Mouse (Mus musculus) frontal cortex, postnatal 14 days (tissue): ENCODE results near the gene Naa60.

Experiments used
- DNase-seq, 2 experiments: peaks; one replicate each; pipeline ENCODE4 v3.0.0; 2022; ENCODE audit warnings: low spot score in 2 of 2

Gene Naa60

DNA sequence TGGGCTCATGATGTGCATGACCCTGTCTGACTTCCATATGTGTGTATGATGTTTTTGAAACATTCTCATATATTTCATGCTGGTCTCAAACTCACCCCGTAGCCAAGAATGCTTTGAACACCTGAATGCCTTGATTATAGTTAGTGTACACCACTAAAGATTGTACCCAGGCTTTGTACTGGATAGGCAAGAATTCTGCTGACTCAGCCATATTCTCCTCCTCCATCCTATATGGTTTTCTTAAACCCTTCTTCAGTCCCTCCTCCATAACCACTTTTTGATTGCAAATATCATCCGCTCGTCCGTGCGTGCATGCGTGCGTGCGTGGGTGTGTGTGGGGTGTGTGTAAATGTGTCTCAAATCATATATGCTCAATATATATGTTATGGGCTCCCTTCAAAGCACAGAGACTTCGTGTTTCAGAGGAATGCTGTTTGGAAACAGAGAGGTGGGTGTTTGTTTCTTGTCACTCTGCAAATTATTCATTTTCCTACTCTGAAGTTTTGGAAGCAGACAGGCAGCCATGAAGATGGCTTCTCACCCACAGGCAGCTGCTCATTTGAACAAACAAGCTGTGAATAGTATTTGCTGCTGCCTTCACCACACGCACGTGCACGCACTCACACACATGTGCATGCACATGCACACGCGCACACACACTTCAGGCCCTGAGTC is 19.6 kb downstream of the Naa60 start:
- DNase-seq: no peak

DNA sequence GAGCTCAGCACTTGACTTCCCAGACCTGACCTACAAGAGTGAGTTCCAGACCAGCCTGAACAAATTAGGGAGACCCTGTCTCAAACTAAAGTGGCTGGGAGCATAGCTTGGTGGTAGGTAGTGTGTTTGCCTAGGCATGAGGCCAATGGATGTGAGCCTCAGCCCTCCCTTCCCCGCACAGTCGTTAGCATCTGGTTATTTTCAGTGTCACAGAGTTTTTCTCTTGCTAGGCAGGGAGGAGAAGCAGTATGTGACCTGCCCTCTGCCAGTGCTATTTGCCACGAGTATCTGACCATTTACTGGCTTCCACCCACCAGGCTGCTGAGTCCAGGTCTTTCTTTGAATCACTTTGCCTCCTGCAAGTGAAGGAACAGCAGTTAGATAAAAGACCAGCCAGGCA is 21.6 kb downstream of the Naa60 start:
- DNase-seq: no peak

DNA sequence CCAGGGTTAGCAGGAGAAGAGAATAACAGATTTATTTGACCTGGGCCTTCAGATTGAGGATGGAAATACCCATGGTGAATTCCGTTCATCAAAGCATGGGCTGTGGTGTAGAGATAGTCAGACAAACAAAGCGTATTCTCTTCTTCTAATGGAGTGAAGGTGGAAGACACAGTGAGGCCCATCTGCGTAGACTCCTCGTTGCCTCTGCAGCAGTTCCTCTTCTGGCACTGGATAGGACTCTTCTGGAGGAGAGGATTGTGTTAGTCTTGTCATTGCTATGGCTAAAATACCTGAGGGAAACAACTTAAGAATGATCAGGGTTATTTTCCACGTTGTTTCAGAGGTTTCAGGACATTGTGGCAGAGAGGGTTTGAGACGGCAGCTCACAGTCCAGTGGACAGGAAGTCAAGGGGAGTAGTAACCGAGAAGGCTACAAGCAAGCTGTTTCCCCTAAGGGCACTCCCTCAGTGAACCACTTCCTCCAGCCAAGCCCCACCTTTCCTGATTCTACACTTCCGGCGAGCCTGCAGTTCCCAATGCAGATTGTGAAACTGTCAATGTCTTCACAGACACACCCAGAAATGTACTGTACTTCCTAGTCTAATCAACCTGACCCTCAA is 23.1 kb downstream of the Naa60 start:
- DNase-seq: no peak

DNA sequence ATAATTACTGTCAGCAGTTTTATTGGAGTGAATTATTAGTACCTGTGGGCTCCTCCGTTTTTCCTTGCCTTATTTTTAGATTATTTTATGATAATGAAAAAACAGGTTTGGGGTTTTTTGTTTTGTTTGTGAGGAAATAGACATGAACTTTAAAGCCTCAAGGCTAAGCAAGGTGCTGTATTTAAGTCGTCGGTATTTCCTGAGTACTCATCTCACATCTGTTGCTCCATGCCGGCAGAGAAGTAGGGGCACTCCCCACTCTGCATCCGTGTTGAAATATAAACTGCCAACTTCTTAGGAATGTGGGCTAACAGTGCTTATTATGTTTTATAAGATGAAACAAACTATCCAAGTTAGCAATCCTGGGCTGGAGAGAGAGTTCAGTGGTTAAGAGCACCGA is 23.9 kb downstream of the Naa60 start:
- DNase-seq: no peak

DNA sequence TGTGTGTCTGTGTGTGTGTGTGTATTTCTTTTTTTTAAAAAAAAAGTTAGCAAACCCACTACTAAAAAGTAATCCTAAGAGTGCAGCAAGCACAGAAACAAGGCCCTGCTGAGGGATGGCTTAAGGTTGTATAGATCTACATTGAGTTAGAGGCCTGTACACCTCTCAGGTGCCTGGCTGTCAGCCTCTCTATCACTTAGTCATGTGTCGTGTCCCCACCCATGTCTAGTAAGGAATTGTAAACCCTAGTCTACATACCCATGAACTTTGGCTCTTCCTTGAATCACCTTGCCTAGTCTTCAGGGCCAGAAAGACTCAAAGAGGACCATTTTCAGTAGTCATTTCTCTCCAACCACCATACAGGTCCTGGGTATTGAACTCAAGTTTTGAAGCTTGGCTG is 24.4 kb downstream of the Naa60 start:
- DNase-seq: no peak

DNA sequence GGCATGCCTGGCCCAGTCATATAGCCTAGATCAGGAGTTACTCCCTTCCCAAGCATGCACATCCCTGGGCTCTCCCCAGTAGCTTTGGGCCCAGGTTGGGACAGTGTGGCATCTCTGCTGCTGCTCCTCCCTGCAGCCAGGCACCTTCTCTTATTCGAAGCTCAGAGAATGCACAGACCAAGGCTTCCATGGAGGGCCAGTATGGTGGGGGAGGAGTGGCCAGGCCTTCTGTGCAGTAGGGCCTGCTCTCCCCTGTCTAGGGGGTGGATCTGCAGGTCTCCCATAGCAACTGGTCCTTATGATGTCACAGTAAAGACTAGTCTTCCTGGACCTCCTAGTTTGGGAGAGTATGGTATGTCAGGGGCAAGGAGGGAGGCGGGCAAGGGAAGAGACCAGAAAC is 35.3 kb downstream of the Naa60 start:
- no peak for DNase-seq

DNA sequence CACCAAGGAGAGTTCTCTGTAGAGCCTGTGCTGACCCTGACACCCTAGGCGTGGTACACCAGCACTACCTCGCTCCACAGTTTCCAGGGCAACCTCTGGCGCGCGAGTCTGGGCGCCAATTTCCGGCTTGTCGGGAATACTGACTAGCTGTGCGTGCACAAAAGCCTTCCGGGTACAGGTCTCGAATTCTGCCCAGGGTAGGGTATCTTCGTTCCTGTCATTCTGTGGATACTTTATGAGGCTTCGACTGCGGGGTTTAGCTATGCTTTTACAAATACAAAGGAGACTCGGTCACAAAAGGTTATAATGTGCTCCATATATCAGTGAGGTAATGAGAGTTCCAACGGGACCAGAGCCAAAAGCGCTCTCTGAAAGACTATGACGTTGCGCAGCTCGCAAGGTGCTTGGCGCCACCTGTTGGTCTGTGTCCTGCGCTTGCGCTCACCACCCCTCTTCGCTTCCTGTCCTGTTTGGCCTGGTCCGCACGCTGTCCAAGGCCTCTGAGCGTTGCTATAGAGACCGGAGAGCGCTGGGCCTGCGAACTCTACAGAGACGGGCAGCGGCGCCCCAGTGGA is 36.4 kb downstream of the Naa60 start, which contains the start of the genes 1700037C18Rik and Cluap1:
1700037C18Rik (minus strand) TSS at position 153 of the 575 bp plus-strand sequence.
Cluap1 (plus strand) TSS at position 265 of the 575 bp plus-strand sequence.
- DNase-seq: peak; percentile 91

DNA sequence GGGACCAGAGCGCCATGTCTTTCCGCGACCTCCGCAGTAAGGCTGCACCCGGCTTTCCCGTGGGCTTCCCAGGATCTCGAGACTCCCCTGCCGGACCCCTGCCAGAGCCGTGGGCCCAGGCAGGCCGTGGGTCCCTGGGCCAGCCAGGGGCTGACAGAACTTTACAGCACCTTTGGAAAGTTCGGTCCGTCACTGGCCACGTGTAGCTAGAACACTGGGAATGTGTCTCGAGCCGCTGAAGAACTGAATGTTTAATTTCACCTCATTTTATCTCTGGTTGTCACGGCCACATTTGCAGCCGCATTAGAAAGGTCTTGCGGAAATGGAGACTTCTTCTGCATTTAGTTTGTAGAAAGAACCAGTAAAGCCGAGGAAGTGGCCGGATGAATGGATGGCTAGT is 36.9 kb downstream of the Naa60 start:
- DNase-seq: no peak

DNA sequence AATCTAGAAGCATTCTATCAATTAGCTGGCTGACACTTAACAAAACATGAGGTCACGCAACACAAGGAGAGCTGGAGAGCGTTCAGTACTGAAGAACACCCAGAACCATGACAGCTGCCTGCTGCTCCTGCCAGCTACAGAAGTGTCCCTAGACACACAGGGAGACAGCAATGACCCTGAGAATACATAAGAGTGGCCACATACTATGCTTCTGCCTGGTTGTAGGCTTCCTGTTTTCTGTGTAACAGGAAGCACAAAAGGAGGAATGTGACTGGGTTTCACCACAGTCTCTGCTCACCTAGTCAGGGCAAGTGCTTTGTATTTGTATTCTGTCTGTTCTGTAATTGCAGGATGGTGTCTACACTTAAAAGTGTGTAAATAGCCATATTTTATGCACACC is 48.6 kb downstream of the Naa60 start:
- DNase-seq: no peak

DNA sequence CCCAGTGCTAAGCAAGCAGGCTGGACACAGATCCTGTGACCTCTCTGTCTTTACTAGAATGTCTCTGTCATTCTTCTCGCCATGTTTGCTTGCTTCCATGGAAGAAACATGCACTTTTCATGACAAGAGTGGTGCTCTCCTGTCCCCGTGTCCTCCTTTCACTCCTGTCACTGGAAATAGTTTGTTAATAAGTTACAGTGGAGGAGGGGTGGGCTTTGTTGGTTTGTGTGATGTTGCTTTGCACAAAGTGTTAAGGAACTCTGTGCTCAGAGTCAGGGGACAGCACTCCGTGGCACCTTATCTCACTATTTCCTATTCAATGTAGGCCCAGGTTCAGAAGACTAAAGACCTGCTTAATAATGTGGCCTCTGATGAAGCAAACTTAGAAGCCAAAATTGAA is 51.3 kb downstream of the Naa60 start:
- DNase-seq: no peak

DNA sequence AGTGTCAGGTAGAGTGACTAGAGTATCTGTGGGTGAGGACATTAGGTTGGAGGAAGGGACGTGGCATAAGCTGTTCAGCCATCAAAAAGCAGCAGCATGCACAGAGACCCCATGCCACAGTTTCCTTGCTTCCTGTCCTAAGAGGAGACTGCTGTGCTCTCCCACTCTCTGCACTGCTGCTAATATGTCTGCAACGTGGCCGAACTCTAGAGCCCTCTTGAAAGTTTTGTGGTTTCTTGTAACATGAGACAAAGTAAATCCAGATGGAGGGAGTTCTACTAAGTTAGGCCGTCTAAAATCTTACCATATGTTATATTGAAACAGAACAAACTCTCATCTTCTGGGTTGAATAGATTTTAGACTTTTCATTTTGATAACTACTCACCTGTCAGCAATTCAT is 51.8 kb downstream of the Naa60 start:
- no peak for DNase-seq

DNA sequence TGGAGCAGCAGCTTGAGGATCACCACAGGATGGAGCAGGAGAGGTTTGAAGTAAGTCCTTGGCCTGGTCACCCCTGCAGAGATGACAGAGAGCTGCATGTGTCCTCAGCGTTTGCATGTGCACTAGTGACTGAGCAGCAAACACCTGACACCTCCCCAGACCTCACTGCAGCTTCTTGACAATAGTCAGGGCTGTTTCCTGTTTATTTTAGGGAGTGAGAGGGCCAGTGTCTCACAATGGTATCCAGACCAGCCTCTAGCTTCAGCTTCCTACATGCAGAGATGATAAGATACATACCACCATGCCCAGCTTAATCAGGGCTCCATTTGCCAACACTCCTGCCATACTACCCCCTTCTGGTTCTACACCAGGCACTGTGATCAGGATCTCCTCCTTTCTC is 56.4 kb downstream of the Naa60 start:
- no peak for DNase-seq

DNA sequence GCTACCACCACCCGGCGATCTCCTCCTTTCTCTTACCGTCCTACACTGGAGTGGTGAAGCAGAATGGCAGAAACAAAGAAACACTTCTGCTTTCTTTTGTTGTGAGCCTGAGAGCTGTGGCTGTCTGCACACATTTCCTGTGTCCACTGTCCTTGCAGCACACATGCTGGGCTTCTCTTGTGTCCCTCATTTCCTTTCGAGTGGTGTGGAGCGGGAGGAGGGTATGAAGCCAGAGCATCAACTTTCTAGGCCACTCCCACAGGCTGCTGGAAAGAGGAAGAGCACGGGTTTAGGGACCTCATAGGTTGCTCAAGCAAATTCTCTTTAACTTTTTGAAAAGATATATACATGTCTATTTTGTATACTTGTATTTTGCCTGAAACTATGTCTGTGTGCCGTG is 57.0 kb downstream of the Naa60 start:
- no peak for DNase-seq

DNA sequence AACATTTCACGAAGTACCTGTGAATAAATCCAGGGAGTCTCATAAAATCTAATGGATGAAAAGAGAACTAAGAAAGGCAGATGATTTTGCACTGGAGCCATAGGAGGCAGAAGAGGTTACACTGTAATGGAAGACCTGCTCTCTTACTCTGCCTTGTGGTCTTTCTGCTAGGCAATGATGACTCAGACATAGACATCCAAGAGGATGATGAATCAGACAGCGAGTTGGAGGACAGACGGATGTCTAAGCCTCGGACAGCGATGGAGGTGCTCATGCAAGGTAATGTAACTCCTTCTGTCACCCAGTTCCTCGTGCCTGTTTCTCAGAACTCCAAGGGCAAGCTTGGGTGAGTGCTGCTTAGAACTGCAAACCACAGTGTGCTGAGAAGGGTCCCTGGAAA is 61.4 kb downstream of the Naa60 start:
- no peak for DNase-seq

DNA sequence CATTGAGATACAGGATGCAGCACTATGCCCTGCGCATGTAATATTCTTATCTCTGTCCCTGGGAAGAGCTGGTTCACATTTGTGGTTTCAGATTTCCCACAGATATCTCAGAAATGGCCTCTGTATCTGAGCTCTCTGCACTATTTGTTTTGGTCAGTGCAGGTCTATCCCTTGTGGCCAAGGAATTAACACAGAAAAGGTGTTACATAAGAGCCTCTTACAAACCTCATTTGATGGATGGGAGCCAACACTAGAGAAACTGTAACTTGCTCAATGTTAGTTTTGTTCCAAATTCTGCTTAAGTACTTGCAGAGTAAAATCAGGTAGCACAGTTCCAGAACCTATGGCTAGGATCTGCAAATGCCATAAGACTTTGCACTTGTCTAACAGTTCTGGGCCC is 61.9 kb downstream of the Naa60 start:
- no peak for DNase-seq

DNA sequence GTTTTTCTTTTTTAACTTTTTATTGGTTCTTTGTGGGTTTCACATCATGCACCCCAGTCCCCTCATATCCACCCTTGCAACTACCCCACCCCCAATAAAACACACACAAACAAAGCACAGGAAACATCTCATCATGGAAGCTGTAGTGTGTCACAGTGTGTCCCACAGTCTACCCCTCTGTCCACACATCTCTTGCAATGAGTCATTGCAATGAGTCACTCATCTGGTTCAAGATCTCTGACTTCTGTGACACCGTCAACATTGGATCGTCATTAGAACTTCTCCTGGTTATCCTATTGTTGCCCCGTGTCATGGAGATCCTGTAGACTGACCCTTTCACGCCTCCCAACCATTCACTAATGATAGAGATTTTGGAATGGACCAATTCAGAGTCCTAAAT is 62.5 kb downstream of the Naa60 start:
- DNase-seq: no peak

DNA sequence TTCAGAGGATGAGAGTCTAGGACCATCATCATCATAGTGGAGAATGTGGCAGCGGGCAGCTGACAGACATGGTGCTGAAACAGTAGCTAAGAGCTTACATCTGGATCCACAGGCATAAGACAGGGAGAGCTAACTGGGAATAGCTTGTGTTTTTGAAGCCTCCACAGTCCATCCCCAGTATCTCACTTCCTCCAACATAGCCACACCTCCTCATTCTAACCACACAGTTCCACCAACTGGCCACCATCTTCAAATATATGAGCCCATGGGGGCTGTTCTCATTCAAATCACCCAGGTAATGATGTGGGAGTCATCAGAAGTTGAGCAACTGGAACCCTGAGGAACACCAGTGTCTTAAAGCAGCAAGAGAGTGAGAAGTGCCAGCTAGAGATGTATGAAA is 79.0 kb downstream of the Naa60 start:
- no peak for DNase-seq
